Mouse (Mus musculus) left cerebral cortex, adult 2 months (tissue): ENCODE data around the gene Pnrc2. TPM values are rescaled to one million over a fixed set of nuclear protein-coding genes. Genes with fewer than 3 reads are reported as not detected.

Source experiments
- DNase-seq, 2 experiments: peaks; one replicate each; pipeline ENCODE4 v3.0.0; 2021 to 2022; ENCODE audit warnings: low spot score in 2 of 2, mixed read lengths in 1 of 2; ENCODE audit errors: extremely low spot score in 1 of 2
- H3K27ac ChIP-seq: fragments of 200-600 bp; 2 replicates; pipeline ENCODE4 v1.8.1; 2022
- H3K4me3 ChIP-seq: fragments of 200-600 bp; 2 replicates; pipeline ENCODE4 v1.8.1; 2022
- CTCF ChIP-seq: fragments of 200-600 bp; IDR thresholded peaks from 2 replicates; pipeline ENCODE4 v1.8.1; 2022; ENCODE audit warnings: antibody characterized with exemption, mild to moderate bottlenecking, moderate library complexity
- intact Hi-C: fragments of 180-260 bp; cut with DNase I; formaldehyde crosslinking; loops from one replicate; pipeline ENCODE4 v1.15.1; 2025
- total RNA-seq, 2 experiments: library from RNA; stranded (reverse); gene quantifications; 2 replicates each; pipeline ENCODE4 v1.2.3; 2021

The Pnrc2 gene
- total RNA-seq, 2 experiments from 2014 or later = 41.1 to 41.7 TPM

DNA sequence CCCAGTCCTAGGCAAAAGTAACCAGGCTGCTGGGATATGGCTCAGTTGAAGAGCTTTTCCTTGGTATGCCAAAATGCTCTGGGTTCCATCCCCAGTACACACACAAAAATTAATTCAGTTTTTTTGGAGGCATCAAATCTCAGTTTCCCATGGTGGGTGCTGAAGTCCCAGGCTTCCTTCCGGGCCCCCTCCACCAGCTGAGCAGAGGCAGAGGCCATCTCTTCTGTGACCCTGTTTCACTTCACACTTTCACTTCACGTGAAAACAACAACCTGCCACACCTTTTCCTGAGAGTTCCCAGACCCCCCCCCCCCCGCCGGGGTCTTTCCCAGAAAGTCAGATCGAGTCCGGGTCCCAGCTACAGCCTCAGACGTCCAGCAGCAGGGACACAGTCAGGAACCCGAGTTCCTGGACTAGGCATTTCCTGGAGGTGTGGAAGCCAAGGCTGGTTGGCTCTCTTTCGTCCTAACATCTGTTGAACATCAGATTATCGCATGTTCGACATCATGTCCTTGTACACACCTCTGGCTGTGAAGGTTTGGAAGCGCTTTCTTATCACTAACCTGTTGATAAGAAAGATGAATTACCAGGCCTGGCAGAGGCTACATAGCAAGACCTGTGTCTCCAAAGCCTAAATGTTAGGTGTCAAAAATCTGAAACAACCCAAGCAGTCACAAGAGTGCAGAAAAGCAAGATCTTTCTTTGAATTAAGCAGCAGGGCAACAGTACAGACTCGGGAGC, 35.8 kb upstream of the Pnrc2 start:
- Histone ChIP-seq H3K4me3 (no peak overlapping the region), H3K27ac (no peak overlapping the region)
- no peak for DNase-seq
- no peak for TF ChIP-seq CTCF
- intact Hi-C loops = no loop called here

DNA sequence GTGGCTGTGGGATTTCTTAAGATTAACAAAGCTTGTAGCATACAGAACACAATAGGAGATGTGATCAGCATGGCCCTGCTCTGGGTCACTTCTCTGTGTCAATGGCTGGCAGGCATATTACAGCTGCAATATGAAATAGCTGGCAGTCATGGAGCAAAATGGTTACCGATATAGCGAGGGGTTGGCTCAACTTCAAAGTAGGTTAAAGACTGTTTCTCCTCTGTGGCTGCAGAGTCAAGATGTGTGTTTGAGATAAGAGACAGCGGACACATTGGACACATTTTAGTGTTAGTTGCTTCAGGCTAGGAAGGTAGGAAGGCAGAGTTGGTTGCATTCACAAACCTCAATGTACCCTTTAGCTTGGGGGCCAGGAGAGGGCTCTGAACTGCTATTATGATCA, 33.0 kb upstream of the Pnrc2 start:
- no peak overlapping the region for H3K4me3 ChIP-seq
- no peak overlapping the region for H3K27ac ChIP-seq
- intact Hi-C loops = no loop called here
- no peak for DNase-seq
- TF ChIP-seq CTCF = no peak

DNA sequence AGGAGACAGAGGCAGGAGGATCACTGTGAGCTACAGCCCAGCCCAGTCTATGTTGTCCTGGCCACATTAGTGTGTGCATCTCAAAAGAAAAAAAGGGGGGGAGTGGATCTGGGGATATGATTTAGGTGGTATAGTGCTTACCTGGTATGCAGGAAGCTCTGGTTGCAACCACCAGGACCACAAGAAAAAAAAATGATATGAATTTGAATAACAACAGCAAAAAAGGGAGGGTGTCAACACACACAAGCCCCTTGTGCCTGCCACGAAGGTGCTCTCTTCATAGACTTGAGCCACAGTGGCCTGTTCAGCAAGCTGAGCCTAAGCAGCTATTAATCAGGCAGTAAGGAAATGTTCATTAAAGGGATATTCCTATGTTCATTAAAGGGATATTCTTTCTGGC, 31.2 kb upstream of the Pnrc2 start:
- intact Hi-C loops = no loop called here
- H3K27ac ChIP-seq = no peak overlapping the region

DNA sequence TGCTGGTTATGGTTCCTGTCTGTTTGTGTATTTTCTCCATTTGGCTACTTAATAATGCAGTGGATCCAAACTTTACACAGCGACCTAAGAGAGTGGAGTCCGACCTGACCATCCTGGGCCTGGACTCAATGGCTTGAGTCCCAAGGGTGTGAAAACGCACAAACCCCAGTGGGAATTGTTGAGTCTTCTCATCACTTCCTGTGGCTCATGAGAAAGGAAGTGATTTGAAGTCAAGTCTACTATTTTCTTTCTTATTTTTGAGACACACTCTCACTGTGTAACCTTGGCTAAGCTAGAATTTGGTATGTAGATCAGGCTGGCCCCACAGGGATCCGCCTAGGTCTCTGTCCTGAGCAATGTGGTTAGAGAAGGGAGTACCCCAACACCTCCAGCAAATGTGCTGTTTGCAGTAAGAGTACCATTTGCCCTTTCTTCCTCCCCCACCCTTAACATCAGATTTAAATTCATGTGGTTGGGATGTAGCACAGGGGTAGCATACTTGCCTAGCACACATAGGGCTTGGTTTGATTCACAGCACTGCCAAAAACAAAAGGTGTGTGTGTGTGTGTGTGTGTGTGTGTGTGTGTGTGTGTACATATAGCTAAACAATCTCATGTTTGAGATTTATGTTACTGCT, 29.1 kb upstream of the Pnrc2 start:
- Histone ChIP-seq H3K27ac (no peak overlapping the region), H3K4me3 (no peak overlapping the region)
- no peak for TF ChIP-seq CTCF
- no peak for DNase-seq
- intact Hi-C loops = no loop called here

More for the DNA sequence above, 31.2 kb upstream of the Pnrc2 start:
- H3K4me3 ChIP-seq = no peak overlapping the region
- no peak for DNase-seq
- TF ChIP-seq CTCF = no peak

DNA sequence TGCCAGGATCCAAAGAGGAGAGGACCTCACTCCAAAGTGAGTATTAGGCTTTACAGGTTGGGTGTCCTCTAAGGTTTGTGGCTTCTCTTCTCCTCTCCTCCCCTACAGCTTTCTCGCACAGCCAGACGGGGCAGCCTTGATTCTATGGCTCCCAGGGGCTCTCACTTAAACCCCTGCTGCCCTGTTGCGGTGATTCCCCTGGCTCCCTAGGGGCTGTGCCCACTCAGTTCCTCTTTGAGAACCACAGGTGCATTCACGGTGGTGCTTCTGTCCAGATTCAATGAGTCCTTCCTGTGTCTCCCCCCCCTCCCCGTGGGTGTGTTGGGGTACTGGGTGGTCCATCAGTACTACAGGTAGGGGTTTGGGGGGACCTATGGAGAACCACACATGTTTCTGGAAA, 26.4 kb upstream of the Pnrc2 start:
- Histone ChIP-seq H3K27ac (no peak overlapping the region), H3K4me3 (no peak overlapping the region)
- TF ChIP-seq CTCF = no peak
- no peak for DNase-seq
- intact Hi-C loops = no loop called here

DNA sequence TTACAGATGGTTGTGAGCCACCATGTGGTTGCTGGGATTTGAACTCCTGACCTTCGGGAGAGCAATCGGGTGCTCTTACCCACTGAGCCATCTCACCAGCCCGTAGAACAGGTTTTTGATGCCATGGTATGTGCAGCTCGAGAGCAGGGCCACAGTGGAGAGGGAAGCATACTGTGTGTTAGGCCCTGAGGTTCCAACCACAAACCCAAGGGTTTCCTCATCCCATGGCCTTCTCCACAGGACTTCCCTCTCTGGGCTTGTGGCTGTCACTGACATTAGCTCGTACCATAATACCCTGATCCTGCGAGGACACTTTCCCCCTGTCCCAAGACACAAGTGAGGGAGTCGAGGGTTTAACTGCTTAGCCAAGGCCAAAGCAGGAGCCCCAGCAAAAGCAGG, 25.4 kb upstream of the Pnrc2 start:
- no peak for DNase-seq
- H3K27ac ChIP-seq = no peak overlapping the region
- H3K4me3 ChIP-seq = no peak overlapping the region
- intact Hi-C loops = no loop called here
- TF ChIP-seq CTCF = no peak

DNA sequence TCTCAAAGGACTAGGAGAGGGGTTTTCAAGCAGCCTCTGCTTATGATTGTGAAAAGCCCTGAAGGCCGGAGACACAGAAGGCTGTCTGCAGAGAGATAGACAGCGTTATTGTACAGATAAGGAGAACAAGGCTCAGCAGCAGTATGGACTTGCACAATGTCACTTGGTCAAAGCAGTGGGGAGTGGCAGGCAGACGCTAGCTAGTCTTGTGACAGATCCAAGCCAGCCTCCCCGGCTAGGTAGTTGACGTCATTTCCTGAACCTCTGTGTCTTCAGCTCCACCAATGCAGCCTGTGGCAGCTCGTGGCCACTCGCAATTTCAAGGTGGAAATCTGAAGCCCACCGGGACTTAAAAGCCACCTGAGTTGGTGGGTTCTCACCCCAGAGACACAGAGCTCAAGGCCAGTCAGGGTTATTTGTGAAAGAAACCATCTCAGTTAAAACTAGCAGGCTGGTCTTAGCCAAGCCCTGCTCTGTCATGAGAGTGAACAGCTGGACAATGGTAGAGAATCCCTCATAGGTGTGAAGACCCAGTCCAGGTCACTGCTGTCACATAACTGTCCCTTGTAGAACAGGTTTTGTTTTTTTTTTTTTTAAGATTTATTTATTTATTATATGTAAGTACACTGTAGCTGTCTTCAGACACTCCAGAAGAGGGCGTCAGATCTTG, 24.9 kb upstream of the Pnrc2 start:
- Histone ChIP-seq H3K27ac (no peak overlapping the region), H3K4me3 (no peak overlapping the region)
- TF ChIP-seq CTCF = no peak
- DNase-seq = no peak
- intact Hi-C loops = no loop called here

DNA sequence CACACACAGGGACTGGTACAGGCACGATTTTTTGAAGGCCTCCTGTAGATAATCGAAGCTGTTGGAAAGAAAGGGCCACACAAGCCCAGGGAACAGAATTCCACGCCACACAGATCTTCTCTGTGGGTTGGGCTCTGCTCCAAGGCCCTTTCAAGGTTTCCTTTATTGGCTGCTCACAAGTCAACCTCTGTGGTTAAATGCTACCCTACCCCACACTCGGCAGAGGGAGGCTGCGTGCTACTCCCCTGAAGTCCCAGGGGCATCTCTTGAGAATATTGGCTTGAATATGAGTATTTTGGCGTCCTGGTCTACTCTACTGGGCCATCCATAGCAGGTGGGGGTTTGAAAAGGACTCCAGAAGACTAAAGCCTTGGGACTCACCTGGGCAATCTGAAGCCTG, 22.5 kb upstream of the Pnrc2 start:
- H3K4me3 ChIP-seq = no peak overlapping the region
- DNase-seq = no peak
- H3K27ac ChIP-seq = no peak overlapping the region
- no peak for TF ChIP-seq CTCF
- intact Hi-C loops = no loop called here

DNA sequence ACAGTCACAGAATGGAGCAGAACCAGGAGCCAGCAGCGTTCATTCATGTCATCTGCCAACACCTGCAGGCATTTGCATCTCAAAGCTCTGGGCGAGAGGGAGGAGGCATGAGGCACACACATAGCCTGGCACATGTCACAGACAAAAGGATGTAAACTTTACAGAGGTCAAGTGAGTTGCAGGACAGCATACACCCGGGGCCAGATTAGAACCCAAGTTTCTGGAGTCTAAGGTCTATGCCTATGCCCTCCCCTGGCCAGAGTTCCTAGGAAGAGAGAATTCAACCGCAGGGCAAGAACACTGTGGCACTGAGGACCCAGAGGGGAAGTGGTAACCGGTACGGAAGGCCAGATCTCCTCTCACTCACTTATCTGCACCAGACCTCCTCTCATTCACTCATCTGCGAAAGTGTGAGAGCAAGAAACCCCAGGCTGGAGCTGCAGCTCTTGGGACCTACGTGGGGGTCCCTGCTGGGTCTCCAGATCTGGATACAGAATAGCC, 21.5 kb upstream of the Pnrc2 start, which contains the start of gene Cnr2:
Cnr2 (plus strand) TSS at position 324 of the 501 bp plus-strand sequence.
- intact Hi-C loops = no loop called here
- no peak within 1 kb of the TSS for H3K4me3 ChIP-seq
- H3K27ac ChIP-seq = no peak within 1 kb of the TSS
- DNase-seq = no peak
- TF ChIP-seq CTCF = no peak

DNA sequence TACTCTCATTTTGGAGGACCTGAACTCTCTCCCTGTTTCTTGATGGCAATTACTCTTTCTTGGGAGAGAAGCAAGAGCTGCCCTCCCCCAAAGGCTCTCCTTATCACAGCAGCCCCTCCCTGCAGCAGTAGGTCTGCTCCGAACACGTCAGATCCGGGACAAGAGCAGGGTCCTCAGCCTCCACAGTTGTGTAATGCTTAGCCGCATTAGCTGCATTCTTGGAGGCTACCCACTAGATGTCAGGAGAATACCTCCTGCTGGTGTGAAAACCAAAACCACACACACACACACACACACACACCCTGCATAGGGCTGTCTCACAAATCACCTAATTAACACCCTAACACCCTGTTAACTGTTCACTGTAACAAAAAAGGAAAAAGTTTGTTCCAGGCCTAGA, 19.2 kb upstream of the Pnrc2 start:
- Histone ChIP-seq H3K4me3 (no peak overlapping the region), H3K27ac (no peak overlapping the region)
- DNase-seq = no peak
- TF ChIP-seq CTCF = no peak; the same call in 1 of the 2 replicates
- intact Hi-C loops = loop anchor here (5.0 kb wide), 1 partner anchor 39 kb away; no protein-coding TSS in a partner anchor

DNA sequence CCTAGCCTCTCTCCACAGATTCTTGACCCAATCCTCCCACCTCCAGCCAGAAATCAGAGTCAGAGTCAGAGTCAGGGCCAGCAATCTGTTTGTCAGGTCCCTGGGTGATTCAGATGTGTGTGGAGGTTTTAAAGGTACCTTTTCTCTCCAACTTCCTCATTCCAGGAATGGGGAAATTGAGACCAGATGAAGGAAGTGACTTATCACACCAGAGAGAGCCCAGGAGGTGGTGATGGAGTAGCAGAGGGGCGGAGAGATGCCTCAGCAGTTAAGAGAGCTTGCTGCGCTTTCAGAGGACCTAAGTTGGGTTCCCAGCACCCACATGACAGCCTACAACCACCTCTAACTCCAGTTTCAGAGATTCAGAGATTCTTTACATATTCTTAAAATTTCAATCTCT, 17.9 kb upstream of the Pnrc2 start:
- intact Hi-C loops = loop anchor here (5.0 kb wide), 1 partner anchor 41 kb away; no protein-coding TSS in a partner anchor
- Histone ChIP-seq H3K27ac (no peak overlapping the region), H3K4me3 (no peak overlapping the region)
- TF ChIP-seq CTCF = no peak
- no peak for DNase-seq

DNA sequence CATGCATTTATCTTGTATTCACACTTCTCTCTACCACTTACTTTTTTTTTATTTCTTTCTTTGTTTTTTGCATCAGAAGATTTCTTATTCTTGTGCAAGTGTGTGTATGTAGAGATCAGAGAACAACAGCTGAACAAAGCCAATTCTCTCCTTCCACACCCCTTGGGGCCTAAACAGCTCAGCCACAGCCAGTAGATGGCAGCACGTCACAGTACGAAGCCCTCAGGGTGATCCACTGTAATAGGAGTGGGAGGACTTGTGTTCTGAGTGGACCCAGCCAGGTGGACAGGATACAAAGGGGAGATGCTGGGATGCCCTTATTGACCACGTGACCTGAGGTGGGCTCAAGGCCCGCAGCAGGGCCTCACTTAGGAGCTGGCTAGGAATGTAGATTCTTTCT, 16.2 kb upstream of the Pnrc2 start:
- peak; percentile 55 to 70 for DNase-seq
- Histone ChIP-seq H3K4me3 (no peak overlapping the region), H3K27ac (no peak overlapping the region)
- intact Hi-C loops = loop anchor here (1.0 to 5.0 kb wide), 2 partner anchors 42 to 70 kb away; no protein-coding TSS in a partner anchor
- peak; percentile 84 for TF ChIP-seq CTCF
